Comparison of ENCODE assay signal across 8 mouse cellular contexts in genomic region chr14:30828635-30829460, GRCm38 (mm10). TPM values are rescaled to one million over a fixed set of nuclear protein-coding genes. Genes with fewer than 3 reads are reported as not detected.
A peak's percentile ranks its signal among the peaks of the same experiment; 100 is the strongest.
DNase-seq lines count a peak whose midpoint lies in the region; ATAC-seq lines count a peak whose summit lies in the region.
"Had no signal": no experiment of that assay in that cellular context is flagged by ENCODE, and none has a peak within 500 bp of the region (broad histone marks: within the 10 kb centered on the region; RNA-seq: fewer than 3 reads in every experiment).

No protein-coding gene starts in this region.

- WGBS in kidney, embryonic 14.5 days, result 72% methylated on average over 11 of the region's 11 CpGs

- no peak overlapping the region for H3K9ac ChIP-seq in kidney, embryonic 14.5 days (ENCODE audit: low read depth, low read length)

- intact Hi-C loops in gastrocnemius, postnatal 36 days (cut with DNase I), result loop anchor here (5.0 kb wide), 1 partner anchor 53 kb away; no protein-coding TSS in a partner anchor

- H3K27ac ChIP-seq in kidney, embryonic 14.5 days (ENCODE audit: low read depth, low read length), result peak overlapping the region; percentile 9; the same call in 1 of the 2 replicates

- peaks cover 17% of the 10 kb centered on the region for H3K4me1 ChIP-seq in kidney, embryonic 14.5 days (ENCODE audit: control insufficient read depth, insufficient read depth, low read length)

- no peaks in the 10 kb centered on the region for H3K27me3 ChIP-seq in kidney, embryonic 14.5 days (ENCODE audit: control insufficient read depth, insufficient read depth, low read length)

- no peaks in the 10 kb centered on the region for H3K9me3 ChIP-seq in kidney, embryonic 14.5 days (ENCODE audit: control insufficient read depth, low read length)
- H3K9me3 ChIP-seq: megakaryocyte, embryonic 14.5 days had no signal

- ATAC-seq in kidney, embryonic 14.5 days (ENCODE audit: low FRiP score, low TSS enrichment), result no peak
- ATAC-seq in inflammation-experienced regulatory T-cells, adult 6 months, result no peak

- H3K36me3 ChIP-seq in kidney, embryonic 14.5 days (ENCODE audit: control insufficient read depth, insufficient read depth, low read length), result no peaks in the 10 kb centered on the region

- DNase-seq in adrenal gland, postnatal 36 days, result peak; percentile 63 to 65
- DNase-seq in gastrocnemius, postnatal 36 days, result peak; percentile 45 to 71
- peak; percentile 88 for DNase-seq in lung, postnatal 36 days
- DNase-seq in layer of hippocampus, adult 18-20 months (ENCODE audit: low spot score in 2 of 2), result no peak
- no peak for DNase-seq in left cerebral cortex, adult 11 months (ENCODE audit: low spot score)

- H3K4me3 ChIP-seq in kidney, embryonic 14.5 days (ENCODE audit: low read length), result no peak overlapping the region
- H3K4me3 ChIP-seq: megakaryocyte, embryonic 14.5 days had no signal

- H3K4me2 ChIP-seq in kidney, embryonic 14.5 days (replicated peaks; ENCODE audit: low read depth, low read length), result no peak overlapping the region

RNA-seq across cellular contexts. Expression of gene Tmem110, which starts 3.5 kb away (rescaled TPM):
- 10 to 100 TPM; 16.9 to 26.3 TPM for total RNA-seq in adrenal gland, postnatal 36 days (2021)
- total RNA-seq in gastrocnemius, postnatal 36 days (2021), result 1 to 10 TPM; 6.2 to 7.0 TPM
- 26.8 and 29.5 TPM in 2 replicates for polyA plus RNA-seq in kidney, embryonic 14.5 days (2014; fragmentation: Nextera tagmentation; extraction: Ambion mirVana)
- 10 to 100 TPM; 18.5 to 20.6 TPM for total RNA-seq in layer of hippocampus, adult 18-20 months (2021)
- polyA plus RNA-seq in inflammation-experienced regulatory T-cells, adult 6 months (2017; shearing (Covaris generic)), result 1 to 10 TPM; 6.2 to 7.5 (median 6.6) TPM

RNA-seq across cellular contexts. Expression of gene Mustn1, which starts 50.2 kb away (rescaled TPM):
- total RNA-seq in adrenal gland, postnatal 36 days (2021), result 1 to 10 TPM; 2.2 to 4.7 TPM
- total RNA-seq in gastrocnemius, postnatal 36 days (2021), result 10 to 100 TPM; 56.6 to 62.5 TPM
- polyA plus RNA-seq in kidney, embryonic 14.5 days (2014; fragmentation: Nextera tagmentation; extraction: Ambion mirVana), result 2.7 TPM in 2 replicates
- total RNA-seq in layer of hippocampus, adult 18-20 months (2021), result 1 to 10 TPM in 1 of 2 experiments, under 1 TPM in 1; 0.89 to 1.8 TPM
- polyA plus RNA-seq in inflammation-experienced regulatory T-cells, adult 6 months (2017; shearing (Covaris generic)), result 1 to 10 TPM in 2 of 3 experiments, under 1 TPM in 1; 0.49 to 1.3 (median 1.1) TPM

RNA-seq across cellular contexts. Expression of gene Itih4, which starts 57.4 kb away (rescaled TPM):
- 1 to 10 TPM; 4.5 to 5.3 TPM for total RNA-seq in adrenal gland, postnatal 36 days (2021)
- under 1 TPM in 1 of 2 experiments, not detected in 1; 0.38 TPM for total RNA-seq in gastrocnemius, postnatal 36 days (2021)
- polyA plus RNA-seq in kidney, embryonic 14.5 days (2014; fragmentation: Nextera tagmentation; extraction: Ambion mirVana), result 0.12 and 0.26 TPM in 2 replicates
- total RNA-seq in layer of hippocampus, adult 18-20 months (2021), result under 1 TPM in 1 of 2 experiments, not detected in 1; 0.15 TPM
- not detected for polyA plus RNA-seq in inflammation-experienced regulatory T-cells, adult 6 months (2017; shearing (Covaris generic))

Comparison
In these comparisons a context has a peak if more than half of its experiments do, and no peak if none do; other contexts are left out.
1. DNase-seq: peak in adrenal gland, postnatal 36 days (2 of 2), gastrocnemius, postnatal 36 days (2 of 2) and lung, postnatal 36 days (single experiment); none in layer of hippocampus, adult 18-20 months (0 of 2) and left cerebral cortex, adult 11 months (single experiment).
2. RNA of gene Mustn1, which starts 50.2 kb away (total RNA-seq): 56.6 to 62.5 TPM in gastrocnemius, postnatal 36 days; 2.2 to 4.7 TPM in adrenal gland, postnatal 36 days and 0.89 to 1.8 TPM in layer of hippocampus, adult 18-20 months; every median in the first group is over 10 times any median in the second.